ENCODE assay signal across 10 mouse cellular contexts in genomic region chr15:3580216-3580615, GRCm38 (mm10). TPM values are rescaled to one million over a fixed set of nuclear protein-coding genes. Genes with fewer than 3 reads are reported as not detected.
DNase-seq lines count a peak whose midpoint lies in the region; ATAC-seq and TF ChIP-seq lines count a peak whose summit lies in the region.
"Had no signal": no experiment of that assay in that cellular context is flagged by ENCODE, and none has a peak within 500 bp of the region (broad histone marks: within the 10 kb centered on the region; RNA-seq: fewer than 3 reads in every experiment).

No protein-coding gene starts in this region.

- intact Hi-C loops in gastrocnemius, adult 2 months (cut with DNase I): loop anchor here (5.0 to 10.0 kb wide), 3 partner anchors 73 to 385 kb away; no protein-coding TSS in a partner anchor

- H3K36me3 ChIP-seq in intestine, postnatal 0 days (ENCODE audit: control insufficient read depth, insufficient read depth): no peaks in the 10 kb centered on the region
- H3K36me3 ChIP-seq in neural tube, embryonic 15.5 days: no peaks in the 10 kb centered on the region
- H3K36me3 ChIP-seq: midbrain, embryonic 12.5 days had no signal

- no peak for ATAC-seq in intestine, postnatal 0 days
- no peak for ATAC-seq in neural tube, embryonic 15.5 days (ENCODE audit: low FRiP score)
- ATAC-seq in monocyte, adult 5-6 weeks (replicated peaks; ENCODE audit: insufficient number of reproducible peaks, low FRiP score, low TSS enrichment, poor library complexity, severe bottlenecking): no peak

- no peak for TF ChIP-seq POLR2A in lung, adult 2 months (IDR thresholded peaks at IDR 0.05; ENCODE audit: borderline replicate concordance, extremely low read depth, low read depth, low read length)

- DNase-seq in gastrocnemius, adult 2 months: peak; percentile 28
- DNase-seq in gastrocnemius, postnatal 4 days (ENCODE audit: low spot score in 2 of 2): no peak
- peak; percentile 9 to 28 for DNase-seq in lung, adult 18-20 months
- DNase-seq in lung, adult 2 months: no peak
- no peak for DNase-seq in thymus, postnatal 0 days (ENCODE audit: low spot score)

- TF ChIP-seq CTCF in gastrocnemius, adult 2 months (IDR thresholded peaks at IDR 0.05): no peak
- no peak for TF ChIP-seq CTCF in lung, adult 2 months (IDR thresholded peaks at IDR 0.05; ENCODE audit: insufficient read depth, low read length)
- no peak for TF ChIP-seq CTCF in intestine, postnatal 0 days (IDR thresholded peaks at IDR 0.05; ENCODE audit: low read depth)

- no peak overlapping the region for H3K9ac ChIP-seq in intestine, postnatal 0 days (ENCODE audit: low read depth, low read length)
- no peak overlapping the region for H3K9ac ChIP-seq in neural tube, embryonic 15.5 days (replicated peaks)
- H3K9ac ChIP-seq: midbrain, embryonic 12.5 days had no signal

- no peaks in the 10 kb centered on the region for H3K9me3 ChIP-seq in intestine, postnatal 0 days (ENCODE audit: control insufficient read depth)
- H3K9me3 ChIP-seq in neural tube, embryonic 15.5 days (replicated peaks): no peaks in the 10 kb centered on the region
- H3K9me3 ChIP-seq: midbrain, embryonic 12.5 days had no signal

- H3K4me3 ChIP-seq in gastrocnemius, adult 2 months: peak overlapping the region; percentile 90
- H3K4me3 ChIP-seq in lung, adult 2 months (replicated peaks; ENCODE audit: extremely low read depth, low read depth, low read length): no peak overlapping the region
- peak overlapping the region; percentile 12; the same call in 1 of the 2 replicates for H3K4me3 ChIP-seq in intestine, postnatal 0 days (ENCODE audit: low read depth, low read length)
- H3K4me3 ChIP-seq in neural tube, embryonic 15.5 days (replicated peaks): no peak overlapping the region
- H3K4me3 ChIP-seq: midbrain, embryonic 12.5 days had no signal

- WGBS in lung, adult 2 months: 30% methylated on average over 2 of the region's 2 CpGs
- WGBS in intestine, postnatal 0 days: 12% methylated on average over 2 of the region's 2 CpGs
- WGBS in neural tube, embryonic 15.5 days: 47% methylated on average over 2 of the region's 2 CpGs

- peak overlapping the region; percentile 99 for H3K27ac ChIP-seq in gastrocnemius, adult 2 months
- H3K27ac ChIP-seq in intestine, postnatal 0 days (ENCODE audit: low read depth, low read length): no peak overlapping the region; the same call in 1 of the 2 replicates
- no peak overlapping the region for H3K27ac ChIP-seq in neural tube, embryonic 15.5 days (replicated peaks)
- H3K27ac ChIP-seq: midbrain, embryonic 12.5 days had no signal

- H3K27me3 ChIP-seq in intestine, postnatal 0 days (replicated peaks; ENCODE audit: control insufficient read depth, insufficient read depth, low read length): no peaks in the 10 kb centered on the region
- H3K27me3 ChIP-seq in neural tube, embryonic 15.5 days (replicated peaks): no peaks in the 10 kb centered on the region
- H3K27me3 ChIP-seq: CH12.LX; midbrain, embryonic 12.5 days had no signal

- H3K4me2 ChIP-seq in intestine, postnatal 0 days (replicated peaks; ENCODE audit: low read depth): peak overlapping the region; percentile 58
- H3K4me2 ChIP-seq in neural tube, embryonic 15.5 days: 0 out of 2 replicates have a peak overlapping the region, but pooled peaks have one; percentile 34
- H3K4me2 ChIP-seq: midbrain, embryonic 12.5 days had no signal

- peaks cover 7% of the 10 kb centered on the region for H3K4me1 ChIP-seq in lung, adult 2 months (ENCODE audit: control insufficient read depth, insufficient read depth, low read length)
- H3K4me1 ChIP-seq in intestine, postnatal 0 days (replicated peaks; ENCODE audit: control insufficient read depth, insufficient read depth, low read length): peaks cover 20% of the 10 kb centered on the region; the same call in 1 of the 2 replicates
- H3K4me1 ChIP-seq in neural tube, embryonic 15.5 days: peaks cover 21% of the 10 kb centered on the region

RNA-seq across cellular contexts. Expression of gene Ghr, which starts 3.1 kb away (rescaled TPM):
- 100 to 1,000 TPM; 136 to 166 TPM for total RNA-seq in gastrocnemius, adult 2 months (2021)
- total RNA-seq in gastrocnemius, postnatal 4 days (2021): 100 to 1,000 TPM; 111 TPM
- 25.2 and 30.4 TPM in 2 replicates for polyA plus RNA-seq in lung, adult 2 months (2012; rRNA removed)
- 81.9 and 94.3 TPM in 2 replicates for polyA plus RNA-seq in intestine, postnatal 0 days (2015; fragmentation: Nextera tagmentation; extraction: Ambion mirVana)
- polyA plus RNA-seq in neural tube, embryonic 15.5 days (2015; fragmentation: Nextera tagmentation; extraction: Ambion mirVana): 10.9 and 20.2 TPM in 2 replicates
- not detected in 3 replicates for total RNA-seq in monocyte, adult 5-6 weeks (2017)
- polyA plus RNA-seq in thymus, postnatal 0 days (2015; fragmentation: Nextera tagmentation; extraction: Ambion mirVana): 4.3 and 5.4 TPM in 2 replicates

Comparison
In these comparisons a context has a peak if more than half of its experiments do, and no peak if none do; other contexts are left out.
1. DNase-seq: peak in gastrocnemius, adult 2 months (single experiment) and lung, adult 18-20 months (2 of 2); none in gastrocnemius, postnatal 4 days (0 of 2), lung, adult 2 months (single experiment) and thymus, postnatal 0 days (single experiment).
2. H3K4me3 ChIP-seq: peak in gastrocnemius, adult 2 months (single experiment) and intestine, postnatal 0 days (single experiment); none in lung, adult 2 months (single experiment) and neural tube, embryonic 15.5 days (single experiment).